Mouse (Mus musculus) embryonic fibroblast, embryonic 13.5 days (primary cell): ENCODE measurements around the gene Akap2.

Experiments used
- CTCF ChIP-seq: IDR thresholded peaks from 2 replicates; pipeline ENCODE4 v1.5.1; 2011; ENCODE audit warnings: mild to moderate bottlenecking, control low read depth, low read length, moderate library complexity, borderline replicate concordance; ENCODE audit not compliant: insufficient read depth
- POLR2A ChIP-seq: IDR thresholded peaks from 2 replicates; pipeline ENCODE4 v1.6.1; 2011; ENCODE audit warnings: low read depth, mild to moderate bottlenecking, control low read depth, low read length, moderate library complexity

- TF ChIP-seq CTCF (no peak), POLR2A (no peak)
These were observed 39.5 kb upstream of the Akap2 start for GRCm38 (mm10) chr4:57677916-57678315.
